Mouse (Mus musculus) CH12.LX (cell line): Measurements from ENCODE around the gene Runx2. TPM values are rescaled to one million over a fixed set of nuclear protein-coding genes. Genes with fewer than 3 reads are reported as not detected.
A peak's percentile ranks its signal among the peaks of the same experiment; 100 is the strongest.

ENCODE experiments used
- DNase-seq: peaks from one replicate; pipeline ENCODE4 v3.0.0-alpha.2; 2013; ENCODE audit errors: extremely low read depth
- H3K27ac ChIP-seq: 2 replicates; pipeline ENCODE4 v1.5.1; 2012; ENCODE audit warnings: low read depth, mild to moderate bottlenecking, control low read depth, moderate library complexity; ENCODE audit not compliant: insufficient read depth
- H3K27me3 ChIP-seq: replicated peaks from 2 replicates; pipeline ENCODE3; 2012; ENCODE audit warnings: inconsistent platforms
- H3K36me3 ChIP-seq, 2 experiments: replicated peaks in 1 of 2; 2 replicates each; pipeline versions ENCODE3 to v1.6.1; 2012; ENCODE audit warnings: inconsistent platforms in 1 of 2, low read length in 1 of 2, mild to moderate bottlenecking in 1 of 2, mixed read lengths in 1 of 2, moderate library complexity in 1 of 2; ENCODE audit not compliant: control insufficient read depth in 1 of 2, insufficient read depth in 1 of 2
- H3K4me1 ChIP-seq, 2 experiments: 2 replicates each; pipeline ENCODE4 v1.6.1; 2012; ENCODE audit warnings: inconsistent platforms in 1 of 2, moderate library complexity in 1 of 2; ENCODE audit not compliant: insufficient read depth in 2 of 2, control insufficient read depth in 1 of 2
- H3K4me2 ChIP-seq: 2 replicates; pipeline ENCODE4 v1.6.1; 2012; ENCODE audit warnings: low read depth, mild to moderate bottlenecking, control low read depth; ENCODE audit not compliant: poor library complexity, insufficient read depth, severe bottlenecking
- H3K4me3 ChIP-seq, 3 experiments: fragments of 150-350 bp in 1 of 3; sonication (generic) in 1 of 3; replicated peaks in 1 of 3; 2 replicates each; pipeline versions ENCODE3 to v1.5.1; 2011 to 2012; ENCODE audit warnings: low read depth in 2 of 3, low read length in 2 of 3, mild to moderate bottlenecking in 2 of 3, moderate library complexity in 2 of 3, control low read depth in 1 of 3, improper control_type of control experiment in 1 of 3, inconsistent platforms in 1 of 3, mixed read lengths in 1 of 3; ENCODE audit not compliant: poor library complexity in 1 of 3
- H3K79me2 ChIP-seq: replicated peaks from 2 replicates; pipeline ENCODE4 v1.6.1; 2012; ENCODE audit warnings: mild to moderate bottlenecking, moderate library complexity; ENCODE audit not compliant: control insufficient read depth, poor library complexity, insufficient read depth, severe bottlenecking; ENCODE audit errors: extremely low read depth
- H3K9ac ChIP-seq: 2 replicates; pipeline ENCODE4 v1.6.1; 2012; ENCODE audit warnings: low read depth, mild to moderate bottlenecking, control low read depth, moderate library complexity; ENCODE audit not compliant: insufficient read depth
- H3K9me3 ChIP-seq: replicated peaks from 2 replicates; pipeline ENCODE3; 2012; ENCODE audit warnings: low read length, inconsistent platforms, mixed read lengths
- BHLHE40 ChIP-seq: IDR thresholded peaks from 2 replicates; pipeline ENCODE4 v1.6.1; 2011; ENCODE audit warnings: mild to moderate bottlenecking, low read depth, low read length, improper control_type of control experiment
- CHD2 ChIP-seq: IDR thresholded peaks from 2 replicates; pipeline ENCODE4 v1.6.1; 2011; ENCODE audit warnings: low read length, improper control_type of control experiment
- CTCF ChIP-seq, 2 experiments: IDR thresholded peaks in 1 of 2; conservative IDR thresholded peaks in 1 of 2; 2 replicates each; pipeline ENCODE4 v1.5.1; 2011 to 2012; ENCODE audit warnings: low read depth in 2 of 2, low read length in 2 of 2, improper control_type of control experiment in 1 of 2, inconsistent platforms in 1 of 2, mild to moderate bottlenecking in 1 of 2, moderate library complexity in 1 of 2
- ELF1 ChIP-seq: IDR thresholded peaks from 2 replicates; pipeline ENCODE4 v1.6.1; 2014; ENCODE audit warnings: low read depth, mild to moderate bottlenecking, inconsistent platforms, low read length, improper control_type of control experiment
- EP300 ChIP-seq: IDR thresholded peaks from 2 replicates; pipeline ENCODE4 v1.6.1; 2011; ENCODE audit warnings: low read length, improper control_type of control experiment
- ETS1 ChIP-seq: conservative IDR thresholded peaks from 2 replicates; pipeline ENCODE4 v1.6.1; 2012; ENCODE audit warnings: low read depth, mild to moderate bottlenecking, inconsistent platforms, low read length, improper control_type of control experiment, moderate library complexity
- GABPA ChIP-seq: IDR thresholded peaks from 2 replicates; pipeline ENCODE4 v1.6.1; 2012; ENCODE audit warnings: low read depth, low read length, improper control_type of control experiment, inconsistent platforms; ENCODE audit not compliant: insufficient replicate concordance
- JUND ChIP-seq: conservative IDR thresholded peaks from 2 replicates; pipeline ENCODE4 v1.6.1; 2011; ENCODE audit warnings: low read depth, low read length, improper control_type of control experiment
- KAT2A ChIP-seq: IDR thresholded peaks from 2 replicates; pipeline ENCODE4 v1.6.1; 2012; ENCODE audit warnings: low read length, improper control_type of control experiment, inconsistent platforms; ENCODE audit not compliant: insufficient replicate concordance
- MAX ChIP-seq: IDR thresholded peaks from 2 replicates; pipeline ENCODE4 v1.6.1; 2011; ENCODE audit warnings: low read length, improper control_type of control experiment
- MEF2A ChIP-seq: IDR thresholded peaks from 2 replicates; pipeline ENCODE4 v1.6.1; 2014; ENCODE audit warnings: low read depth, mild to moderate bottlenecking, inconsistent platforms, low read length, improper control_type of control experiment, borderline replicate concordance
- MXI1 ChIP-seq: IDR thresholded peaks from 2 replicates; pipeline ENCODE4 v1.6.1; 2011; ENCODE audit warnings: mild to moderate bottlenecking, low read depth, low read length, improper control_type of control experiment
- MYC ChIP-seq: IDR thresholded peaks from 2 replicates; pipeline ENCODE4 v1.6.1; 2011; ENCODE audit warnings: low read depth, mild to moderate bottlenecking, improper control_type of control experiment, low read length
- PAX5 ChIP-seq: IDR thresholded peaks from 2 replicates; pipeline ENCODE4 v1.6.1; 2012; ENCODE audit warnings: low read length, inconsistent platforms, mixed read lengths
- RAD21 ChIP-seq: IDR thresholded peaks from 2 replicates; pipeline ENCODE4 v1.6.1; 2011; ENCODE audit warnings: low read depth, mild to moderate bottlenecking, low read length, improper control_type of control experiment, moderate library complexity
- SMC3 ChIP-seq: IDR thresholded peaks from 2 replicates; pipeline ENCODE4 v1.6.1; 2011; ENCODE audit warnings: low read depth, low read length, improper control_type of control experiment
- TCF12 ChIP-seq: IDR thresholded peaks from 2 replicates; pipeline ENCODE4 v1.6.1; 2014; ENCODE audit warnings: low read depth, mild to moderate bottlenecking, inconsistent platforms, low read length, improper control_type of control experiment
- UBTF ChIP-seq: IDR thresholded peaks from 2 replicates; pipeline ENCODE4 v1.6.1; 2012; ENCODE audit warnings: low read depth, mild to moderate bottlenecking, inconsistent platforms, low read length, improper control_type of control experiment, moderate library complexity
- USF1 ChIP-seq: IDR thresholded peaks from 2 replicates; pipeline ENCODE4 v1.6.1; 2014; ENCODE audit warnings: low read depth, mild to moderate bottlenecking, inconsistent platforms, low read length, improper control_type of control experiment
- dilution Hi-C: fragments of 300-500 bp; cut with MboI; formaldehyde crosslinking; loops from 2 replicates; pipeline ENCODE4 v1.14.3; 2020; ENCODE audit warnings: low sequenced_read_pairs; ENCODE audit not compliant: extremely low pct_unique_long_range_greater_than_20kb, extremely low pct_ligation_motif_present
- in situ Hi-C: fragments of 300-500 bp; cut with MboI; formaldehyde crosslinking; loops from 3 replicates; pipeline ENCODE4 v1.14.3; 2019; ENCODE audit warnings: low sequenced_read_pairs, low pct_ligation_motif_present, low pct_unique_long_range_greater_than_20kb, mixed read lengths
- polyA plus RNA-seq: library from polyadenylated mRNA; unstranded; fragments of >175 nt; gene quantifications from 2 replicates; pipeline ENCODE4 v1.2.1, GENCODE M21; 2012; ENCODE audit warnings: low read depth; ENCODE audit not compliant: insufficient read length
- total RNA-seq, 2 experiments: library from RNA; depleted of rRNA; stranded (reverse); fragments of 300-350 nt in 1 of 2; fragments of >200 nt in 1 of 2; gene quantifications; 2 replicates each; pipeline ENCODE4 v1.2.3; 2012 to 2014

Runx2 gene
- total and polyA plus RNA-seq, 3 experiments: 0.70 to 1.4 (median 1.1) TPM

- in situ Hi-C loops (no loop called here), dilution Hi-C loops (no loop called here)
These were observed 334.7 kb downstream of the Runx2 start for GRCm38 (mm10) chr17:44479918-44480317.

GRCm38 (mm10) chr17:44479491-44479890 is 335.1 kb downstream of the Runx2 start:
- dilution Hi-C loops (no loop called here), in situ Hi-C loops (no loop called here)
- Histone ChIP-seq H3K4me1 (peaks cover 39 to 53% of the 10 kb centered on the region in 2 experiments), H3K27me3 (no peaks in the 10 kb centered on the region), H3K9ac (peak overlapping the region; percentile 61), H3K9me3 (peaks cover 2% of the 10 kb centered on the region), H3K4me2 (peak overlapping the region; percentile 15; the same call in 1 of the 2 replicates), H3K27ac (peak overlapping the region; percentile 15; the same call in 1 of the 2 replicates), H3K79me2 (no peaks in the 10 kb centered on the region), H3K36me3 (no peaks in the 10 kb centered on the region), H3K4me3 (no peak overlapping the region)
- peak; percentile 34 for DNase-seq
- TF ChIP-seq MXI1 (no peak), PAX5 (no peak), JUND (no peak), SMC3 (no peak), CTCF (conservative IDR thresholded peaks at IDR 0.05 in 1 of 2, IDR thresholded peaks at IDR 0.05 in 1 of 2; ENCODE audit: low read depth in 2 of 2, low read length in 2 of 2) (no peak), USF1 (no peak), UBTF (no peak), ELF1 (no peak), KAT2A (no peak), MAX (no peak), MYC (no peak)

More at GRCm38 (mm10) chr17:44479918-44480317, 334.7 kb downstream of the Runx2 start:
- Histone ChIP-seq H3K4me3 (no peak overlapping the region), H3K9me3 (peaks cover 2% of the 10 kb centered on the region), H3K27ac (no peak overlapping the region), H3K36me3 (no peaks in the 10 kb centered on the region), H3K4me2 (no peak overlapping the region), H3K4me1 (peaks cover 39 to 48% of the 10 kb centered on the region in 2 experiments), H3K79me2 (no peaks in the 10 kb centered on the region), H3K27me3 (no peaks in the 10 kb centered on the region), H3K9ac (peak overlapping the region; percentile 61; the same call in 1 of the 2 replicates)
- TF ChIP-seq USF1: peak; percentile 61
- TF ChIP-seq ELF1: no peak
- peak; percentile 39 for TF ChIP-seq ETS1
- TF ChIP-seq CHD2: 0 out of 2 replicates have a peak, but pooled peaks have one; percentile 34
- no peak for TF ChIP-seq MXI1
- no peak for TF ChIP-seq RAD21
- 0 out of 2 replicates have a peak, but pooled peaks have one; percentile 25 for TF ChIP-seq MAX
- peak; percentile 83 for TF ChIP-seq BHLHE40
- TF ChIP-seq GABPA: no peak
- peak; percentile 69 for TF ChIP-seq MEF2A
- no peak for TF ChIP-seq UBTF
- TF ChIP-seq TCF12: peak; percentile 28; the same call in 1 of the 2 replicates
- peak; percentile 50; the same call in 1 of the 2 replicates for TF ChIP-seq EP300
- DNase-seq: peak; percentile 72
